Mouse (Mus musculus) thymus, postnatal 10 days (tissue): ENCODE data around the gene Krtap3-1.

Source experiments
- DNase-seq, 2 experiments: peaks; one replicate each; pipeline ENCODE4 v3.0.0; 2021; ENCODE audit warnings: low spot score in 2 of 2

The Krtap3-1 gene

DNA sequence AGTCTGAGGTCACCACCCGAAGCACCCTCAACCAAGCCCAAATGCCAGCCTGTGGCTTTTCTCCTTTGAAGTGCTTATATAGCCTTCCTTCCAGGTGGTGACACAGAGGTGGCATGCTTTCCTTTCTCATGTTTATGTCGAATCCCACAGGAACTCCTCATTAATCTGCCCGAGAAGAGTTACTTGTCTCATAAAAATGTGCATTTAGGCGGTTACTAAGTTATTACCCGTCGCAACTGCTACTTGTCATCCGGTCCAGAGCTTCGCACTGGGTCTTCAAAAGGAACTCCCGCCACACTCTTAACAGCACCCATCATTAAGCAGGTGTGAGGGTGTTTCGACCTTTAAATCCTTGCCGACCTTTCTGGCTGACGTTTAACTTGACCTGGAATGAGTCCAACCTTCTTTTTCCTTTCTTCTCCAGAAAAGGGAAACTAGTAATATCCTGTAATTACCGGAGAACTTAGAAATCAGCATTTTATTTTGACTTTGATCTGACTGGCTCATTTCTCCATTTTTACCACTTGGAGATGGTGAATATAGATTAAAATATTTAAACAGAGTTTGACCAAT is 45.1 kb downstream of the Krtap3-1 start, which contains the start of gene Krt39:
Gene Krt39 (minus strand): TSS at position 51 of the 573 bp plus-strand sequence.
- DNase-seq: no peak
